Mouse (Mus musculus): Measurements from ENCODE around the gene Sema4d.

DNA sequence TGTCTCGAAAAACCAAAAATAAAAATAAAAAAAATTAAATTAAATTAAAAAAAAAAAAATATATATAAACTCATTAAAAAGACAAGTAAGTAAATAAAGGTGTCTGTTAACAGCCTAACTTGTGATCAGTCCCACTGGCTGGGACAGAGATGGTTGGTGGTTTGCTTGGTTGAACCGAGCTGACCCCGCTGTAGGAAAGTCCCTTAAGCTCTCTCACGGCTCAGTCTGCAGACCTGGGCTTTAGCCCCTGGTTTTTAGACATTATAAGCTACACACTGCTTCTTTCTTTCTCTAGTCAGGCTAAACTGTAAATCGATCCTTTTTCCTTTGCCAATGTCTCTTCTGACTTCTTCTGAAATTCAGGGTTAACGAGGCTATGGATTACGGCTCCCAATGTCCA is 46.5 kb downstream of the Sema4d start:
- TF ChIP-seq EP300 (IDR thresholded peaks at IDR 0.05; ENCODE audit: insufficient read depth, low read depth, low read length) (no peak), CTCF (IDR thresholded peaks at IDR 0.05) (no peak)

Measured in heart, adult 2 months (tissue).